Mouse (Mus musculus) cerebellum, adult 9-11 months (tissue): ENCODE results near the gene Cfap36.

Source experiments
- DNase-seq: peaks from one replicate; pipeline ENCODE4 v3.0.0; 2022

Cfap36 gene

DNA sequence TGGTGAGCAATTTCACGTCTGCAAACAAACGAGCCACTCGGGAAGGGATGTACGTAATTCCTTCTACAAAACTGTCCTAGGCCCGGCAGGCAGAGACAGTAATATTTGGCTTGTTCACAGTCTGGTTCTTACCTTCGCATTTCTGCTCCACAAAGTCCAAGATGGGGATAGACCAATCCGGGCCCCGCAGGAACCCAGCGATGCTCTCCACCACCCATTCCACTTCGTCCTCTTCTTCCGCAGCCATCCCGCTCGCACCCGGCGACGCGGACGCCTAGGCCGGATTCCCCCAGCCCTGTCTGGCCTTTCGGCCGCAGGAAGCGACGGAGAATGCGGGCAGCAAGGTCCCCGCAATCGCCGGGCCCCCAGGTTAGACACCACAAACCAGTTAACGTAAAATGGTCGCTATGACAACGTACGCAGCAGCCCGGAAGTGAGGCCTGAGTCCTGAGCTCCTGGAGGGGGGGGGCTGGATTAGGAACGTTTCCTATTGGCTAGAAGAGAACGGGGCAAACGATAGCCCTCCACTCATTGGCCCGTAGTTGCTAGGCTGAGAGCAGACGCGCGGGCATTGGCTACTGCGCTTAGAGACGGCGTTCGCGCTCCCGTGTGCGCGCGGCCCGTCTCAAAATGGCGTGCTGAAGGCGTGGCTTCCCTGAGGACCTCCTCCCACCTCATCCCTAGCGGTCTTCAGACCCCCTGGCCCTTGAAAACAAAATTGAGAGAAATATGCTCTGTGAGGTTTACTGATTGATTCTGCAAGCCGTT lies at the start of gene Cfap36:
Gene Cfap36 (minus strand): TSS at position 527 of the 768 bp plus-strand sequence.
- peak; percentile 96 for DNase-seq

DNA sequence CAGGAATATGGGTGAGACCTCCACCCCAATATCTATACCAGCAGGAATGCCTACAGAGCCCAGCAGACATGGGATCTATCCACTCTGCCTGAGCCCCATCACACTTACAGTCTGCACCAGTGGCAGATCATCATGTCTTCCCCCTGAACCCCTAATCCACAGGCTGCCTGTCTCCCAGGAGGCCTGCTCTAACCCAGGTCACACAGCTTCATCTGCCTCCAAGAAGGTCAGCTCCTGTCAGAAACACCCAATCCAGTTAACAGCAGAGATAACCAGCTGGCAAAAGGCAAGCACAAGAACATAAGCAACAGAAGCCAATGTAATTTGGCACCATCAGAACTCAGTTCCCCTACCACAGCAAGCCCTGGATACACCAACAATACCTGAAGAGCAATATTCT lies 40.1 kb upstream of the Cfap36 start:
- DNase-seq, result no peak

DNA sequence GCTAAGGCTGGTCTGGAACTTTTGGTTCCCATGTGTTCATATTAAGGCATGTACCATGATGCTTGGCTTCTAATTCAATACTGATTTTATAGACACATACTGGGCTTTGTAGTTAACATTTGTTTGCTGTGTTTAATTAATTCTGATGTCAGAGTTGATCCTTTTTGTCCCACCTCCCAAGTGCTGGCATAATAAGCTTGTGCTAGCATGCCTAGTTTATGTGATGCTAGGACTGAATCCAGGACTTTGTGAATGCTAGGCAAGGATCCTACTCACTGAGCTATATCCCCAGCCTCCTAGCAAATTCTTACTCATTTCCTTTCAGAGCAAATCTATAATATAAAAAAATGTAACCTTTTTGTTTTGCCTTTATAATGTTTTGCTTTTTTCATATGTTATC lies 38.8 kb upstream of the Cfap36 start:
- DNase-seq, result no peak

DNA sequence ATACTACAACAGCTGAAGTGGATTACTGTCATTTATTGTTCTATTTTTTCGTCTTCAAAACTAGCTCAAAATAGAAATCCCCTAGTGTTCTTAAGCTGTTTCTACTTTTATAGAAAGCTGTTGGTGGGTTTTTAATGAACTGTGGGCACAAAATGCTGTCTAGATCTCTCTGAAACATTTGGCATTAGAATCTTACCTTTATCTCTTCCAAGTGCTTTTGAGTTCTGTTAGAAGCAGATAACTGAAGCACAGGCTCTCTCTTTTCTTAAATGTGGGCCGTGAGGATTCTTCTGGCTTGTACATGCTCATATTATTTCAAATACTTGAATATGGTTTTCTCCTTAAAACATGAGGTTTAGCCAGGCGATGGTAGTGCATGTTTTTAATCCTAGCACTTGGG lies 27.5 kb upstream of the Cfap36 start:
- DNase-seq, result no peak

DNA sequence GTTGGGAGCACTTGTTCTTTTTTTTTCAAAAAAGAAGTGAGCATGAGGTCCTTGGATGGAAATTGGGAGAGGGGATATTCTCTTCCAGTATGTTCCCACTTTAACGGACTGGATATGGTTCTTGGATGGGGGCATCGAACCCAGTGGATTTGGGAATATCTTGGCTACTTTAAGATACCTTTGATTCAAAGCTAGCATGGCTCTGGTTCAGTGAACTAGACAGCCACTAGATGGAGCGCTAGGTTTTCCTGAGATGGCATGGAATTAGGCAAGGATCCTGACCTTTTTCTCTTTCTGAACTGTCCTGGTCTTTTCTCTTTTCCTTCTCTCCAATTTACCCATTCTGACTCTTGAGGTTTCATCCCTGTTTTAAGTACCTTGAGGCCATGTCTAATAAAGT lies 20.6 kb upstream of the Cfap36 start:
- peak; percentile 20 for DNase-seq

DNA sequence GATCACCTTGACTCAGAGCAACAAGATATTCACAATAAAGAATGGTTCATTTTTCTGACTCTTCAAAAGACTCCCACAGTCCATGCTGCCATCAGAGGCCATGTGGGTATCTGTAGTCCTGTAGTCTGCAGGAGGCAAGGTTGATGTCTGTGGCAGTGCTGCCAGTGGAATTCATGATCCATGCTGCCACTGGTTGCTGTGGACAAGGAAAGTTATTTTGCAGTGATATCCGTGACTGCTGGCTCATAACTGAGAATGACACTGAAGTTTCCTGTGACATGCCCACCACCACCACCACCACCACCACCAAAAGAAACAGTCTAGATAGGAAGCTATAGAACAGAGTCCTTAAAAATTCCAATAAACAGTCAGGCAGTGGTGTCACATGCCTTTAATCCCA lies 7.4 kb upstream of the Cfap36 start:
- DNase-seq, result no peak

DNA sequence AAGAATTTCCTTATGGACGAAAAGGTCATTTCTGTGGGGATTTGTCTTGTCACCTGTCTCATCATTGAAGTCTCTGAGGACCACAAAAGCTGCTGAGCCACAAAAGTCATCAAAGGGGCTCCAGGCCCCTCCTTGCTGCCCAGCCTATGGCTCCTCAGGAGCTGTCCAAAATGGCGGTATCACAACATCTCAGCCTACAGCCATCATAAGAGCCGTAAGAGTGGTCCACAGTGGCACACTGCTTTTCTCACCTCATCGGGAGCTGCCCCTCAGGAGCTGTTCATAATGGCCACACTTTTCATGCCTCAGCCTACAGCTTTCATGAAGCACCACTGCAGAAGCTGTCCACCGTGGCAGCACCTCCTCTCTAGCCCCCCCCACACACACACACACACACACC lies 1.2 kb upstream of the Cfap36 start:
- DNase-seq, result no peak

DNA sequence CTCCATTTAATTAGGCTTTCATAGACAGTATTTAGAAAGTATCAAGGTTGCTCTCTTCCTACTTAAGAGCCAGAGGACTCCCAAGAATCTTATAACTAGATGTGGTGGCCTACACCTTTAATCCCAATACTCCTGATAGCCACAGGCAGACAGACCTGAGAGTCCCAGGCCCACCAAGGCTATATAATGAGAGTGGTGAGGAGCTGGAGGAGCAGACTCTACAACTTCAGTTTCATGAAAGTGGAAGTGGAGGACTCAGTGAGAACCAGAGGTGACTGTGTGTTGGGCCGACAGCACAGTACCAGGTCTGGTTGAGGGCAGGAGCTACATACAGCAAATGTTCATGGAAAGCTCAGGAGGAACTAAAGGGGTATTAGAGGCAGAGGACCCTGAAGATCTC lies 516 bp upstream of the Cfap36 start:
- no peak for DNase-seq

DNA sequence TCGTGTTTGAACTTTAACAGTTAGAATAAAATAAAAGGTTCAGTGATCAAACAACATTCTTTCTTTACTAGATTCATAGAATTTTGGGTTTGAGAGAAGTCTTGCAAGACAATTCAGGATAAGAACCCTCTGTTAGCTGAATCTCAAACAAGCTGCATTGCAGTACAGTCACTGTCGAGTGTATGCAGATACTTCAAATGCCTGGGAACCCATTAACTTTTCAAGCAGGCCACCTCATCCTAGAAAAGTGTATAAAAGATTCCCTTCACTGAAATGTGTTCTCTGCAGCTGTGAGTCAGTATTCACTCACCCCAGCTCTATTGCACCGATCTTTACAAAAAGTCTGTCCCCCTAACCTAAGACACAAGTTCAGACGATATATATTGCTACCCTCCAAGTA lies 1.2 kb downstream of the Cfap36 start:
- no peak for DNase-seq

DNA sequence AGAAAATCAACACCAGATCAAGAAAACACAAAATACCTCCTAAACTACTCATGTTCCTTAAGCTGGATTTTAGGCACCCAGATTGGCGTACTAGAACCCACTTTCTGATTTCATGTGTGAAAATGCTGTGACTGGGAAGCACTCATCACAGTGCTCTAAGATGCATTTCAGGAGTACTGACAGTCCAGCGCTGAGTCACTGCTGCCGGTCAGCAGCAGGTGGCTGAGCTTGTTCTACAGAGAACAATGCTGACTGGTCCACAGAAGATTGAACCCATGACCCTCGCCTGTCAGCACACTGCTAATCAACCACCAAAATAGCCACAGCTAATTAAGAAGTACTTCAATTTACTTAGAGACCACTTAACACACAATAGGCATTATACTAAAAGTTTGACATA lies 5.2 kb downstream of the Cfap36 start:
- DNase-seq, result no peak

DNA sequence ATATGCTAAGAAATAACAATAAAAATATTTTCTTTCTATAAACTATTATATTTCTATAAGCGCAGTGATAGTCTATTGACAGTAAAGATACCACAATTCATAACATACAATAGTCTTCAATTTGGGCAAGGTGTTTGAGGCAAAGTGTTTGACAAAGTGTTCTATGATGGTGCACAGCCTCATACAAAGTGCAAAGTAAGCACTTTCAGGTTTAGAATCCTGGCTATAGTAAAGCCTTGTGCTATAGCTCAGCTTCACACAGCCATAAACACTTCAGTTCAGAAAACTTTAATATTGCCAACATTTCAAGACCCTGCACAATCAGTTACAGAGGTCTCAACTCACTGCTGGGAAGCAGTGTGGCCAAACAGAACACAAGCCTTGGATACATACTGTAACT lies 7.9 kb downstream of the Cfap36 start:
- DNase-seq, result no peak

DNA sequence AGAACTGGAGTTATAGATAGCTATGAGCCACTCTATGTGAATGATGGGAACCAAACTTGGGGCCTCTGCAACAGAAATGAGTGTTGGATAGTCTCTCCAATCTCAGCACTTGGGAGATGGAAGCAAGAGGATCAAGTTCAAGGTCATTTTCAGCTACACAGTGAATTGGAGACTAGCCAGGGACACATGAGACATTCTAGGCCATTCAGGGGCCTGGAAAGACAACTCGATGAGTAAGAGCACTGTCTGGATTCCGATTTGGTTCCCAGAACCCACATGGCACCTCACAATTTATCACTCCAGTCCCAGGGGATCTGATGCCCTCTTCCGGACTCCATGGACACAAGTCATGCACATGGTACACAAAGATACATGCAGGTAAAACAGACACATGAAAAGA lies 8.7 kb downstream of the Cfap36 start:
- no peak for DNase-seq

DNA sequence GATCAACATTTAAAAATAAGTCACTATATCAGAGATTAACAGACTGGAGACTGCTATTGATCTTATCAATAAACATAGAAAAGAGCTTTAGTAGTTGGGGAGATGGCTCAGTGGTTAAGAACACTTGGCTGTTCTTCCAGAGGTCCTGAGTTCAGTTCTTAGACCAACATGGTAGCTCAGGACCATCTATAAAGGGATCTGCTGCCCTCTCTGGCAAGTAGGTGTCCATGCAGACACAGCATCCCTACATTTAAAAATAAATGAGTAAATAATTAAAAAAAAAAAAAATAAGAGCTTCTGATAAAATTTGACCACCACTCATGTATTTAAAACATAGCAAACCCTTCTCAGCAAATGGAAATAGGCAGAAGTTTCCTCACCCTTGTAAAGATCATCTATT lies 9.2 kb downstream of the Cfap36 start:
- no peak for DNase-seq

DNA sequence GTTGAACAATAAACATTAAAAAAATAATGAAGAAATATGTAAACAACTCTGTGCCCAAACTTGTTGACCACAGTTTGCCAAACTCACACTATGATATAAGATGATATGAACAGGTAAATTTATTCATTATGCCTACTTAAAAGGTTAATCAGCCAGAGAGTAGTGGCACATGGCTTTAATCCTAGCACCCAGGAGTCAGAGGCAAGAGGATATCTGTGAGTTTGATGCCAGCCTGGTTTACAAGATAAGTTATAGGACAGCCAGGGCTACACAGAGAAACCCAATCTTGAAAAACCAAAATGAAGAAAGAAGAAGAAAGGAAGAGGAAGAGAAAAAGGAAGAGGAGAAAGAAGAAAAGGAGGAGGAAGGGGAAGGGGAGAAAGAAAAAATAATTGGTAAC lies 9.8 kb downstream of the Cfap36 start:
- no peak for DNase-seq

DNA sequence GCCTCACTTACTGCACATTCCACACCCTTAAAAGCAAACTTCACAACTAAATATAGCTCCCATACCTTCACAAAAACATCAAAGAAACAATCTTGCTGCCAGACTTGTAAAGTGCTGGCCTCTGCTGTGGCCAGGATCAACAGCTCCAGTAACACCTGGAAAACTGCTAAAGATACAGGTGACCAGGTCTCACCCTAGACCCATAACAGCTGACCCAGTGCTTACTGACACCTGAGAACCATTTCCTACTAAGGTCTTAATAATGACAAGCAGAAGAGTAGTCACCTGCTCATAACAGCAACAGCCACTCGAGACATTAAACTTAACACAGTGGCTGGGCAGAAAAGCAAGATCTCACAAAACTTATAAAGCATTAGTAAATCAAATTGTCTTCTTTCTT lies 13.6 kb downstream of the Cfap36 start:
- no peak for DNase-seq

DNA sequence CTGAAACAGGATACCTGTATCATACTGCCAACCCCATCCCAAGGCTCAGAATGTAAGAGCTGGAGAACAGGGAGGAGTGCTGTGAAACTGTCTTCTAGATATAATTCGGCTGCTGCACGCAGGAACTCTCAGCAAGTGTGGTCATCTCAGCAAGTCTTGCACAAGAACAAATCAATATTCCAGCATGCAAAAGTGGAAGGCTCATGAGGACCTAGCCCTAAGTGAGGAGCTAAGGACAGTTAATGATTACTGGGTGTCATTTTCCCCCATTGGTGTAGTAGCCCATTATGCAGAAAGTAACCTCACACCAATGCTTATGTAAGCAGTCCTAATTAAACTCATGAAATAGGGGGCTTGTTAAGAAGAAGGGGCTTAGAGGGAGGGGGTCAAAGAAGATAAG lies 18.3 kb downstream of the Cfap36 start:
- no peak for DNase-seq

DNA sequence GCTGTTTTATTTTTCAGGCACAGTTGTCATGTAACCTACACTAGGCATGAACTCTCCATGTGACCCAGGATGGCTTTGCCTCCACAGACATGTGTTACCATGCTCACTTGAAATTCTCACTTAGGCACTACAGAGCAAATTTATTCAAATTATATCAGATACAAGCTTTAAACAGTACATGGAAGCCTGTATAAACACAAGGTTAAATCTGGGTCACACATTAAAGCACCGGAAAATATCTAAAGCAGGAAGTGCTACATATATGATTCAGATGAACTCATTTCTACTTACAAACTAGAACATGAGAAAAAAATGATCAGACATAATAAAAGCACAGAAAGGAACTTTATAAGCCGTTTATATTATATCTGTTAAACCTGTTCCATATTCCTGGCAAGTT lies 22.5 kb downstream of the Cfap36 start:
- DNase-seq, result no peak

DNA sequence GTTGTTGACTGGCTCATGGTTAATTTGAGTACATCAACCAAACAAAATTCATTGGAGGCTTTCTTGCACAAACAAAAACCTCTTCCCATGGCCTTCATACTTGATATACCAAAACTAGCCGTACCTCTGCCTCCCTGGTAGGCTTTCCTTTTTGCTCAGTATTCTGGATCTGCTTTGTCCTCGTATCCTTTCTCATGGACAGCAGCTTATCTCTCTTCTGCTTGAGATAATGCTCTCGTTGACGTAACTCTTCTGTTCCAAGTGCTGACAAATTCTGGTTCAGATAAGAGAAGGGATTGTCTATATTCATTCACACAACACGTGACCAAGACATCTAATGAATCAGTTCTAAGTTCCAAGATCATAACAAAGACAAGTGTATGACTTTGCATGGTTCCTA lies 24.9 kb downstream of the Cfap36 start:
- DNase-seq, result no peak

DNA sequence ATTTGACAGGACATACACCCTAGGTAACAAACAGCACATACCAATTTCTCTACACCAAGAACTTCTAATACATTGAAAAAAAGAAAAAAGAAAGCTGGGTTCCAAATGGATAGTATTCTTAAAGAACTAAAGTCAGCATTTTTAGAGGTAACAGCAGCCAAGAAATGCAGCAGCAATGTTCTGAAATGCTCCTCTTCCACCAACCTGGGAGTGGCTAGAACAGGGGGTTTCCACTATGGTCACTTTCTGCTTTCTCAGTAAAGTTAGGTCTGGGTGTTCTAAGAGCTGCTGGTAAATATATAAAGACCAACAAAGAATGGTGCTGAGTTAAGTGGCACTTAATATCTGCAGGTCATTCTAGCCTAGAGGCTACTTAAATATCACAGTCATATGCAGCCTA lies 28.2 kb downstream of the Cfap36 start:
- DNase-seq, result no peak

DNA sequence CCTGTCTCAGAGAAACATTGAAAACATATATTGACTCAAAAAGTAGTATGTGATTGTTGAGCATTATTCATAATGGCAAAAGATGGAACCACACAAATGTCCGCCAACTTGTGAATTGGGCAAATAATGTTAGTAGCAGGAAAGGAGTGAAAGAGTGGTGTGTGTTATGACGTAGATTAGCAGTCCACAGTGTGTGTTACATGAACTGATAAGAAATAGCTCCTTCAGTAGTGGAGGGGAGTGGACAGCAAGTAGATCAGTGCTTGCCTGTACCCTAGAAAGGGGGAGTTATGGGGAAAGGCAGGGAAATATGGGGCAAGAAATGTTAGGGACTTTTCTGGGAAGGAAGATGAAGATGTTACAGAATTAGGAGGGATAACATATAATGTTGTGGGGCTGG lies 31.0 kb downstream of the Cfap36 start:
- no peak for DNase-seq

DNA sequence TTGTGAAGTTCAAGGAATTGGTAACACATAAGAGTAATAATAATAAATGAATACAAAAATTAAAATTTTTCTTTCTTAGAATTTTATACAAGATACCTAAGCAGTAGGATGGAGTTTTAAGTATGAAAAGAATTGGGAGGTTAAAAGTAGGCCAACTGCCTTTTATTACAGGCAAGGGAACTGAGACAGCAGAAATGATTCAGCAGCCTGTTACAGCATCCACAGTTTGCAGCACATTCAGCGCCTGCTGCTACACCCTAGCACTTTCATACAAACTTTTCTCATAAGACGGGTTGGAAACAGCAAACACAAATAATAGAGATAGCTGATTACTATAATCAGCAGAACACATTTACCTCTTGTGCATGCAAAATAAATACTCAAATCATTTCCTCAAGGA lies 37.4 kb downstream of the Cfap36 start:
- no peak for DNase-seq

DNA sequence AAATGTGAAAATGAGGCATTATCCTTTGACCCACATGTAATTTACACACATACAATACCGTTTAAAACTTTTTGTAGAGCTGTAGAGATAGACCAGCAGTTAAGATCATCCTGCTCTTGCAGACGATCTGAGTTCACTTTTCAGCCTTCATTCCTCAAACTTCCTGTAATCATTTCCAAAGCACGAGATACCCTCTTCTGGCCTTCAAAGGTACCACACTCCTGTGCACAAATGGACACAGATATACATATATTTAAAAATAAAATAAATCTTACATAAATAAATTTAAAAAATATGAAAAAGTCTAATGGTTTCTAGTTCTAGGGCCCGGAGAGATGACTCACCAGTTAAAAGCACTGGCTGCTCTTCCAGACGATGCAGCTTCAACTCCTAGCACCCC lies 43.6 kb downstream of the Cfap36 start:
- no peak for DNase-seq

DNA sequence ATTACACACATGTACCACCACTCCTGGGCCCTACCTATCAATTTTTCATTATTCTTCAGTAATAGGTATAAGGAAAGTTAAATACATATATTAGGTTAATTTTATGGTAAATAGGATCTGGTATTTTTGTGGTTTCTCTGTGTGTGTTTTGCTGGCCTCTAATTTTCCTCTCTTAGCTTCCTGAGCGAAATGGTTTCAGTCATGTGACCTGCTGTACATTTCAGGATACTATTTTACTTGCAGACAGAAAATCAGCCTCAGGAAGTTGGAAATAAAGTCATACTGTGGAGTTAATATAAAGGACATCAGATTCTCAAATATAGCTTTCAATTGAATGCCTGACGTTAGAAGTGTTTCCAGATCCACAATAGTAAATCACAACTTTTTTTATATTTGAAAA lies 58.2 kb downstream of the Cfap36 start:
- no peak for DNase-seq

DNA sequence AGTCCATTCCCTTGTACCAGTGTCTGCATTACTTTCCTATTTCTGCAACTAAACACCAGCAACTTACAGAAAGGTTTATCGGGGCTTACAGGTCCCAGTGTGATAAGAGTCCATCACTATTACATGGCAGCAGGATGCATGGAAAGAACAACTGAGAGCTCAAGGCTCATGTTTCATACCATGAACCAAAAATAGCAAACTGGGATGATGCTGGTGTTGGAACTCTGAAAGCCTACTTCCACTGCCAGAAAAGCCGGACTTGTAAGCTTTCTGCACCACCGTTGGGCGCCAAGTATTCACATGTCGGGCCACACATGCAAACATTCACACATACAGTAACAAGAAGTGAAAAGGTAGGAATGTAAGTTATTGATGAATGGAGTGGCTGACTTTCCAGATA lies 65.5 kb downstream of the Cfap36 start:
- DNase-seq, result no peak

DNA sequence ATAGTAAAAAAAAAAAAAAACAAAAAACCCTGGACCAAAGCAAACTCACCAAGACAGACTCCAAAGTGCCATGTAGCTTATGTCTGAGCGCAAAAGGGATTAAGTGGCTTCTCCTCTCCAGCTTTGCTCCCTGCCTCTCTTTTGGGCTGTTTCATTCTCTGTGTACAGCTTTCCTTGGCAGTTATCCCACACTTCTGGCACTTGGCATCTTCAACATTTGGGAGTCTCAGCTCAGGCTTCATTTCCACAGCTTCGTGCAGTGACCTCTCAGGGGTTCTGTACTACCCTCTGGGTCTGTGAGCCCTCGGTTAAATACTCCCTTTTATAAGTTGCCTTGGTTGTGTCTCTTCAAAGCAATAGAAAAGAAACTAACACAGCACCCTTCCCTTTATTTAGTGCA lies 66.6 kb downstream of the Cfap36 start:
- peak; percentile 63 for DNase-seq

DNA sequence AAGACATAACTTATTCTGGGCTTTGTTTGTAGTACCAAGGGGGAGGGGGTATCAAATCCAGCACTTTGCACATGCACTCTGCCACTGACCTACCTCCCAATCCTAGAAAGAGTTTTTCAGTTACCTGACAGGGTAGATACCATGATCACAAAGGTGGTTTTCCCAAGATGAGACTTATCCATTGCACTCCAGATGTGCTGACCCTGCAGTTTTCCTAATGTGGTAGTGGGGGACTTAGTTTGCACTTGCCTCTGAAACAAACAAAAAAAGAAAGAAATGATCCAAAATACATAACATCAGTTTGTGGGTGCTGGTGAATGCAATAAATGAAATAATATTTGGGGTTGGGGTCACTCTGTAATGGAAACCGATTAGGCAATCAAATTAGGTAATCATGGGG lies 67.9 kb downstream of the Cfap36 start:
- no peak for DNase-seq
